Mouse (Mus musculus) lung, embryonic 15.5 days (tissue): ENCODE results near the gene Mpped2. TPM values are rescaled to one million over a fixed set of nuclear protein-coding genes. Genes with fewer than 3 reads are reported as not detected.

Experiments
- ATAC-seq: fragments of 200-750 bp; cut with Nextera tagmentation; 2 replicates; pipeline ENCODE4 v1.8.0; 2017; ENCODE audit warnings: moderate number of reproducible peaks, borderline replicate concordance; ENCODE audit not compliant: low FRiP score, low TSS enrichment; ENCODE audit errors: extremely low read depth
- H3K27ac ChIP-seq: fragments of 300-500 bp; sonication (generic); 2 replicates; pipeline ENCODE4 v1.5.1; 2015; ENCODE audit warnings: moderate library complexity, mild to moderate bottlenecking, inconsistent platforms
- H3K27me3 ChIP-seq: fragments of 300-500 bp; sonication (generic); 2 replicates; pipeline ENCODE4 v1.6.1; 2015; ENCODE audit warnings: inconsistent platforms
- H3K36me3 ChIP-seq: fragments of 300-500 bp; sonication (generic); 2 replicates; pipeline ENCODE4 v1.6.1; 2015; ENCODE audit warnings: inconsistent platforms
- H3K4me1 ChIP-seq: fragments of 300-500 bp; sonication (generic); 2 replicates; pipeline ENCODE4 v1.6.1; 2015; ENCODE audit warnings: inconsistent platforms
- H3K4me2 ChIP-seq: fragments of 300-500 bp; sonication (generic); 2 replicates; pipeline ENCODE4 v1.6.1; 2015; ENCODE audit warnings: inconsistent platforms, mild to moderate bottlenecking, moderate library complexity
- H3K4me3 ChIP-seq: fragments of 300-500 bp; sonication (generic); 2 replicates; pipeline ENCODE4 v1.5.1; 2015; ENCODE audit warnings: mild to moderate bottlenecking, inconsistent platforms
- H3K9ac ChIP-seq: fragments of 300-500 bp; sonication (generic); 2 replicates; pipeline ENCODE4 v1.6.1; 2015; ENCODE audit warnings: inconsistent platforms
- H3K9me3 ChIP-seq: fragments of 300-500 bp; sonication (generic); 2 replicates; pipeline ENCODE4 v1.6.1; 2016; ENCODE audit warnings: inconsistent platforms
- WGBS: fragments of 180-500 bp; shearing (Covaris S2); methylation state at CpG from one replicate; pipeline ENCODE4 v1.1.7; 2015; 5-methylcytosine and 5-hydroxymethylcytosine counted together
- polyA plus RNA-seq: library from polyadenylated mRNA; unstranded; fragments of >200 nt; fragmentation: Nextera tagmentation; extraction: Ambion mirVana; gene quantifications from 2 replicates; pipeline ENCODE4 v1.2.1, GENCODE M21; 2015

Gene Mpped2
- polyA plus RNA-seq, 1 experiment from 2014 or later = 27.2 TPM

- H3K9me3 ChIP-seq = no peaks in the 10 kb centered on the region
- no peaks in the 10 kb centered on the region for H3K27me3 ChIP-seq
- H3K4me1 ChIP-seq = peaks cover 29% of the 10 kb centered on the region
- H3K36me3 ChIP-seq = no peaks in the 10 kb centered on the region
- 0 out of 2 replicates have a peak overlapping the region, but pooled peaks have one; percentile 0 for H3K27ac ChIP-seq
- ATAC-seq = no peak; the same call in 1 of the 2 replicates
- no peak overlapping the region for H3K4me2 ChIP-seq
- WGBS = 55% methylated on average over 8 of the region's 8 CpGs
- H3K9ac ChIP-seq = no peak overlapping the region
- H3K4me3 ChIP-seq = no peak overlapping the region
Measured at GRCm38 (mm10) chr2:106851515-106851914, 158.4 kb downstream of the Mpped2 start.

GRCm38 (mm10) chr2:106854213-106854612 is 161.1 kb downstream of the Mpped2 start:
- Histone ChIP-seq H3K27ac (no peak overlapping the region), H3K4me3 (no peak overlapping the region), H3K4me1 (peaks cover 48% of the 10 kb centered on the region), H3K9ac (no peak overlapping the region), H3K36me3 (no peaks in the 10 kb centered on the region), H3K27me3 (no peaks in the 10 kb centered on the region), H3K9me3 (no peaks in the 10 kb centered on the region), H3K4me2 (no peak overlapping the region)
- 53% methylated on average over 4 of the region's 4 CpGs for WGBS
- ATAC-seq = no peak

- Histone ChIP-seq H3K4me3 (no peak overlapping the region), H3K9ac (no peak overlapping the region), H3K27ac (no peak overlapping the region), H3K4me1 (peaks cover 48% of the 10 kb centered on the region), H3K9me3 (no peaks in the 10 kb centered on the region), H3K4me2 (no peak overlapping the region), H3K36me3 (no peaks in the 10 kb centered on the region), H3K27me3 (no peaks in the 10 kb centered on the region)
- 14% methylated on average over 8 of the region's 8 CpGs for WGBS
- no peak for ATAC-seq
Measured at GRCm38 (mm10) chr2:106854758-106855157, 161.7 kb downstream of the Mpped2 start.

DNA sequence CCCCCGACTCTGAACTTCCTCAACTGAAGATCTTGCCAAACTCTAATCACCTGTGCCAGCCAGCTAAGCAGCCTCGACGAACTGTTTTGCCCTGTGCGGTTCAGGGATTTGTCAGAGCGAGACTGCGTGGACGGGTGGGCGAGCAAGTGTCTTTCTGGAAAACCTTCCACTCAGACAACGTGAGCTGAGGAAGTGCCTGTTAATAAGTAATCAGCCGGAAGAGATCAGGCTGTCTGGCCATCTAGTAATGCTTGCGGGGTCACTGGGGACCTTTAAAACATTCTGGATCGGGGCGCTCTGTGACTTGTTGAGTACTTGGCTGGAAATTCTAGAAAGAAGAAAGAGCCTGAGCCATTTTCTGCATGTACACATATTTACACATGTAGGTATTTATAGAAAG is 162.1 kb downstream of the Mpped2 start:
- Histone ChIP-seq H3K4me1 (peaks cover 48% of the 10 kb centered on the region), H3K27me3 (no peaks in the 10 kb centered on the region), H3K27ac (no peak overlapping the region), H3K9ac (no peak overlapping the region), H3K4me2 (no peak overlapping the region), H3K4me3 (no peak overlapping the region), H3K36me3 (no peaks in the 10 kb centered on the region), H3K9me3 (no peaks in the 10 kb centered on the region)
- no peak for ATAC-seq
- WGBS = 23% methylated on average over 13 of the region's 13 CpGs

DNA sequence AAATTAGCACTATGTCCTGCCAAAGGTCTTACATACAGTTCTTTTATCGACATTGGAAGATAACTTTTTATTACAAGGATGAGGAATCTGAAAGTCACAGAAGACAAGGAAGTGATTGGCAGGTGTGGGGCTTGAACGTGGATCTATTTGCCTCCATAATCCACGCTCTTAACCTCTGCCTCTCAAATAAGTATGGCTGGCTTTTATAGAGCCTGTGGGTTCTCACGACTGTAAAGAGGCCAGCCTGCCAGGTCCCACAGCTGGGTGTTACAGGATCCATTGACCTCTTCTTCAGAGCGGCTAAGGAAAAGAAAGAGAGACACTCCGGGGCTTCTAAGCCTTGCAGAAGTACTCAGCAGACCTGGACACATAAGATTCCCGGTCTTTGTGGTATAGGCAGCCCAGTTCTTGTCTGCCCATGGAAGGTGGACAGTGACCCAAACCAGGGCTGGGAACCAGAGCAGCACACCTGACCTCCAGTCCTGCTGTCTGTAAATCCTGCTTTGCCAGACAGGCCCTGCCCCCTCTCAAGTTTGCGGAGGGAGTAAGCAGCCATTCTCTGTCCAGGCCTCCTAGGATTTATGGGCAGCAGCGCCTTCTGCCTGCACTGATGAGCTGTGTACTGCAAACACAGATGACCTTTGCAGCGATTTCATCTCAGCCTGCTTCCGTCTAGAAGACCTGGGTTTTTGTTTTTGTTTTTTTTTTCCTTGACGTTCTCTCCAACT is 162.7 kb downstream of the Mpped2 start:
- ATAC-seq = peak; percentile 24; the same call in 1 of the 2 replicates
- no peak overlapping the region for H3K4me3 ChIP-seq
- peaks cover 52% of the 10 kb centered on the region for H3K4me1 ChIP-seq
- 0 out of 2 replicates have a peak overlapping the region, but pooled peaks have one; percentile 13 for H3K4me2 ChIP-seq
- WGBS = 31% methylated on average over 12 of the region's 12 CpGs
- no peaks in the 10 kb centered on the region for H3K36me3 ChIP-seq
- H3K27me3 ChIP-seq = no peaks in the 10 kb centered on the region
- H3K9me3 ChIP-seq = no peaks in the 10 kb centered on the region
- H3K9ac ChIP-seq = no peak overlapping the region
- 0 out of 2 replicates have a peak overlapping the region, but pooled peaks have one; percentile 21 for H3K27ac ChIP-seq

DNA sequence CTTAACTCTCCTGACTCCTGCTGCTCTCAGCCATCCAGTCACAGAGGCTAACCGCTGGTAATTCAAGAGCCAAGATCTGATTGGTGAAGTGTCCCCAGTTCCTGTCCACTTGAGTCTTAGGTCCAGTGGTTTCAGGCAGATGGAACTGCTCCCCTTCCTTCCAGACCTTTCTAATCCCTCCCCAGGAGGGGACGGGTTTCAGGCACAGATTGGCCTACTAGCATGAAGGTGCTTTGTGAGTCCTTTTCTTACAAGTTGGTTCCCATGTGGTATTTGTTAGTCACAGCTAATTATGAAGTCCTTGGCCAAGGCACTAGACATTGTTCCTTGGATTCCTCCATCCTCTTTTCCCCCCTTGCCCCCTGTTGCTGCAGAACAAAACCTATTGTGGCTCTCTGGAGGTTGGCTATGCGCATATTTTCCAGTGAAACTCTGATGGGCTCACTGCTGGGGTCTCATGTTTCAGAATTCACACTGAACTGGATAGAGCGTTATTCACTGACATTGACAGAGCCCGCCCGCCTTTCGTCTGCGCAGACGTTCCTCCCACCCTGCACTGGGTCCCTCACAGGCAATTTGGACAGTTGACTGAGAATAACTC is 163.4 kb downstream of the Mpped2 start:
- no peaks in the 10 kb centered on the region for H3K9me3 ChIP-seq
- no peak overlapping the region for H3K4me3 ChIP-seq
- H3K36me3 ChIP-seq = no peaks in the 10 kb centered on the region
- H3K4me2 ChIP-seq = no peak overlapping the region
- ATAC-seq = peak; percentile 47; the same call in 1 of the 2 replicates
- no peaks in the 10 kb centered on the region for H3K27me3 ChIP-seq
- no peak overlapping the region for H3K9ac ChIP-seq
- peak overlapping the region; percentile 21 for H3K27ac ChIP-seq
- H3K4me1 ChIP-seq = peaks cover 52% of the 10 kb centered on the region
- WGBS = 32% methylated on average over 9 of the region's 9 CpGs

DNA sequence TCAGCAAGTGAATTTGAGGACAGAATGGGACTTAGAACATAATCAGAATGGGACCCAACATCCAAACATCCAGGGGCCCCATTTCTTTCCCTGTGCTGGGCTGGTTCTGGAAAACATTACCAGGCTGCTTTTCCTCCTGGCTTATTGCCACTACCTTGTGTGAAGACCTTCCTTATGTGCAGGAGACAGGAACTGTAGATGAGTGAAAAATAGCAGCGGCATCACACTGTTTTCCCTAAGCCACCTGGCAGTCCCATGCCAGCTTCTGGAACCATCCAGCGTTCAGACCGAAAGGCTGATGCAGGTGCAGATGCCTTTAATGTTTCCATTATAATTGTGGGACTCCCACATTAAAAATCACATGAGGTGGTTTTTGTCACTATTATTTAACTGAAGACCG is 164.2 kb downstream of the Mpped2 start:
- Histone ChIP-seq H3K9ac (no peak overlapping the region), H3K27me3 (no peaks in the 10 kb centered on the region), H3K4me3 (no peak overlapping the region), H3K4me1 (peaks cover 51% of the 10 kb centered on the region), H3K4me2 (no peak overlapping the region), H3K36me3 (no peaks in the 10 kb centered on the region), H3K27ac (peak overlapping the region; percentile 21), H3K9me3 (no peaks in the 10 kb centered on the region)
- WGBS = 51% methylated on average over 4 of the region's 4 CpGs
- ATAC-seq = no peak

GRCm38 (mm10) chr2:106857711-106858110 is 164.6 kb downstream of the Mpped2 start:
- Histone ChIP-seq H3K4me3 (no peak overlapping the region), H3K36me3 (no peaks in the 10 kb centered on the region), H3K9ac (no peak overlapping the region), H3K4me1 (peaks cover 55% of the 10 kb centered on the region), H3K27me3 (no peaks in the 10 kb centered on the region), H3K4me2 (no peak overlapping the region), H3K27ac (peak overlapping the region; percentile 48), H3K9me3 (no peaks in the 10 kb centered on the region)
- peak; percentile 23; the same call in 1 of the 2 replicates for ATAC-seq
- WGBS = 22% methylated on average over 4 of the region's 4 CpGs

GRCm38 (mm10) chr2:106860856-106861679 is 168.0 kb downstream of the Mpped2 start:
- Histone ChIP-seq H3K9ac (no peak overlapping the region), H3K27ac (no peak overlapping the region), H3K36me3 (no peaks in the 10 kb centered on the region), H3K4me3 (no peak overlapping the region), H3K4me2 (no peak overlapping the region), H3K27me3 (no peaks in the 10 kb centered on the region), H3K9me3 (no peaks in the 10 kb centered on the region), H3K4me1 (peaks cover 65% of the 10 kb centered on the region)
- no peak for ATAC-seq
- WGBS = 72% methylated on average over 21 of the region's 21 CpGs

- no peaks in the 10 kb centered on the region for H3K9me3 ChIP-seq
- no peak overlapping the region for H3K9ac ChIP-seq
- no peak overlapping the region for H3K4me2 ChIP-seq
- H3K27me3 ChIP-seq = no peaks in the 10 kb centered on the region
- H3K27ac ChIP-seq = peak overlapping the region; percentile 54
- H3K4me3 ChIP-seq = no peak overlapping the region
- no peaks in the 10 kb centered on the region for H3K36me3 ChIP-seq
- peaks cover 51% of the 10 kb centered on the region for H3K4me1 ChIP-seq
- WGBS = 24% methylated on average over 11 of the region's 11 CpGs
- 0 out of 2 replicates have a peak, but pooled peaks have one; percentile 39 for ATAC-seq
Measured at GRCm38 (mm10) chr2:106863050-106863653, 170.1 kb downstream of the Mpped2 start.

DNA sequence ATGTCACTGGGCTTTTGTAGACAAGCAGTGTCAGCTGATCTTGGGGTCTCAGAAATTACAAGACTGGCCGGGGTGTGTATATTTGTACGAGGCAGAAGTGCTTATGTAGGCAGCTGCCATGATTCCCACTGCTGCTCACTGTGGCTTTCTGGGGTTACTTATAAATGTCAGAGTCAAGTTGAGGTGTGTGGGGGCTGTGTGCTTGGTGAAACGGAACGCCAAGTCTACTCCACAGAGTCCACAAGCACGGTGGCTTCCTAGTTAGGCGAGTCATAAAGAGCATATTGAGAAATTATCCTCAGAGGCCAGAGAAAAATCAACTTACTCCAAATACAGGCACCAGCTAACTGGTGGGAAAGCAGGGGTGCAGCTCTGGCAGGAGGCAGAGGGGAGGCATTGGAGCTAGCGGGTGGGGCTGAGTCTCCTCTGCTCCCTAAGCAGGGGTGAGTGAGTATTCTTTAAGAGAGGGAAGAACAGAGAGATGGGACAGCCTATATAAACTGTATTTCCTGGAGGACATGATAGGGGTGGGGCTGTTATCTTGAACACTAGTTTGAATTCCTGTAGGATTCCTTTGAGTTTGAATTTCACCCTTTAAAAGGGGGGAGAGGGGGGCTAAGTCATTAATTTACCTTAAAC is 172.2 kb downstream of the Mpped2 start:
- H3K9me3 ChIP-seq = no peaks in the 10 kb centered on the region
- 0 out of 2 replicates have a peak overlapping the region, but pooled peaks have one; percentile 17 for H3K27ac ChIP-seq
- no peak overlapping the region for H3K9ac ChIP-seq
- no peaks in the 10 kb centered on the region for H3K27me3 ChIP-seq
- H3K4me3 ChIP-seq = no peak overlapping the region
- WGBS = 35% methylated on average over 7 of the region's 7 CpGs
- no peaks in the 10 kb centered on the region for H3K36me3 ChIP-seq
- H3K4me1 ChIP-seq = peaks cover 45% of the 10 kb centered on the region
- H3K4me2 ChIP-seq = no peak overlapping the region
- no peak for ATAC-seq
